8 mouse cellular contexts compared by ENCODE assay signal in genomic region chr1:183147438-183147841, GRCm38 (mm10).
DNase-seq lines count a peak whose midpoint lies in the region; ATAC-seq and TF ChIP-seq lines count a peak whose summit lies in the region.

No protein-coding gene starts in this region.

- no peaks in the 10 kb centered on the region for H3K36me3 ChIP-seq in forebrain, embryonic 15.5 days
- no peaks in the 10 kb centered on the region for H3K36me3 ChIP-seq in kidney, postnatal 0 days (ENCODE audit: insufficient read depth, low read length)

- H3K4me2 ChIP-seq in forebrain, embryonic 15.5 days (replicated peaks): no peak overlapping the region
- peak overlapping the region; percentile 32 for H3K4me2 ChIP-seq in kidney, postnatal 0 days (ENCODE audit: low read length)

- no peak for TF ChIP-seq CTCF in kidney, postnatal 0 days (IDR thresholded peaks at IDR 0.05; ENCODE audit: low read depth)

- H3K27ac ChIP-seq in forebrain, embryonic 15.5 days (replicated peaks): no peak overlapping the region
- H3K27ac ChIP-seq in kidney, postnatal 0 days: no peak overlapping the region

- 23% methylated on average over 5 of the region's 5 CpGs for WGBS in forebrain, embryonic 15.5 days
- WGBS in kidney, postnatal 0 days: 4% methylated on average over 5 of the region's 5 CpGs

- intact Hi-C loops in heart, postnatal 14 days (cut with DNase I): loop anchor here (2.0 kb wide), 1 partner anchor 19 kb away; no protein-coding TSS in a partner anchor

- H3K9ac ChIP-seq in forebrain, embryonic 15.5 days (replicated peaks): no peak overlapping the region
- H3K9ac ChIP-seq in kidney, postnatal 0 days (ENCODE audit: low read depth, low read length): no peak overlapping the region

- peaks cover 22% of the 10 kb centered on the region for H3K4me1 ChIP-seq in forebrain, embryonic 15.5 days
- peaks cover 12% of the 10 kb centered on the region; the same call in 1 of the 2 replicates for H3K4me1 ChIP-seq in kidney, postnatal 0 days (replicated peaks; ENCODE audit: insufficient read depth, low read length)

- H3K27me3 ChIP-seq in forebrain, embryonic 15.5 days: no peaks in the 10 kb centered on the region
- no peaks in the 10 kb centered on the region for H3K27me3 ChIP-seq in kidney, postnatal 0 days (ENCODE audit: insufficient read depth, low read length)

- H3K9me3 ChIP-seq in forebrain, embryonic 15.5 days: no peaks in the 10 kb centered on the region
- no peaks in the 10 kb centered on the region for H3K9me3 ChIP-seq in kidney, postnatal 0 days (replicated peaks; ENCODE audit: low read length)

- peak; percentile 61 for DNase-seq in urinary bladder, postnatal 14 days (ENCODE audit: low spot score)
- no peak for DNase-seq in urinary bladder, postnatal 25 days (ENCODE audit: low spot score)
- DNase-seq in heart, postnatal 14 days: peak; percentile 68 to 72
- peak; percentile 96 for DNase-seq in kidney, postnatal 0 days (ENCODE audit: low spot score)
- DNase-seq in lung, postnatal 36 days: peak; percentile 70
- peak; percentile 77 for DNase-seq in skeletal muscle tissue, adult 2 months (ENCODE audit: low read depth, low spot score)

- H3K4me3 ChIP-seq in forebrain, embryonic 15.5 days: no peak overlapping the region
- peak overlapping the region; percentile 21; the same call in 1 of the 2 replicates for H3K4me3 ChIP-seq in kidney, postnatal 0 days (replicated peaks; ENCODE audit: low read depth, low read length)

- ATAC-seq in forebrain, embryonic 15.5 days (replicated peaks): peak; percentile 88
- peak; percentile 86 for ATAC-seq in kidney, postnatal 0 days (replicated peaks; ENCODE audit: low FRiP score, low read depth)
- no peak for ATAC-seq in erythroblast, adult 5-6 weeks (replicated peaks; ENCODE audit: low FRiP score, poor library complexity, severe bottlenecking)
